Mouse (Mus musculus): ENCODE results near the gene Smok2a.
"Not testable (repeated sequence)": the region's sequence is repeated elsewhere in the genome, so short reads cannot be mapped to it uniquely, and the experiment has no call there.

Smok2a gene

DNA sequence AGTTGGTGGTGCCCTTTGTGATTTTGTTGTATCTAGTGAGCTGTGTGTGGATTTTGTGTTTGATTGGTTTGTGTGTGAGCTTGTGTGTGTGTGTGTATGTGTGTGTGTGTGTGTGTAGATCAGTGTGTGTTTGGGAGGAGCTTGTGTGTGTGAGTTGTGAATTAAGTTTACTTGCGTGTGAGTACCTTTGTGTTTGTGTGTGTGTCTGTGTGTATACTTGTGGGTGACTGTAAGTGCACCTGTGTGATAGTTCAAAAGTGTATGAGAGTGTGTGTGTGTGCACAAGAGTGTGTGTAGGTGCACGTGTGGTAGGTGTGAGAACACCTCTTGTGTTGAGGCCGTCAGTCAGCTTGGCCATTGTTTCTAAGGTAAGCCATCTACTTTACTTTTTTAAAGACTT lies at the start of gene Smok2a:
Gene Smok2a (plus strand): TSS at position 301 of the 400 bp plus-strand sequence.
- no peak for DNase-seq (ENCODE audit: extremely low read depth, low read depth, low spot score)

DNA sequence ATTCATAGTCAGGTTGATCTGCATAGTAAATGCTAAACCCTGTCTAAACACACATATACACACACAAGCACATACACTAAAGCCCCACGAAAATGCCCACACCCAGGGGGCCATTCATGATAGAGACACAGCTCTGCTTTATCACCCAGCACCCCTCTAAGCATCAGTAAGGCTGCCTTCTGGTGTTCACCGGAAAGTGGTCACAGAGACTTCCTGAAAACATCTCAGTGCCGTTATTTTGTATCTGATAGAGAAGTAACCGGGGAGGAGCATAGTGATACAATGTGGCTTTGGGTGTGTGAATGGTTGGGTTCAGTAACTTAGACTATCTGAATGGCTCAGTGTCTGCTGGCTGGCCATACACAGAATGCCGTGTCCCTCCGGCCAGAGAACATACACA lies 47.4 kb upstream of the Smok2a start:
- not testable (repeated sequence) for DNase-seq (ENCODE audit: extremely low read depth, low read depth, low spot score)

DNA sequence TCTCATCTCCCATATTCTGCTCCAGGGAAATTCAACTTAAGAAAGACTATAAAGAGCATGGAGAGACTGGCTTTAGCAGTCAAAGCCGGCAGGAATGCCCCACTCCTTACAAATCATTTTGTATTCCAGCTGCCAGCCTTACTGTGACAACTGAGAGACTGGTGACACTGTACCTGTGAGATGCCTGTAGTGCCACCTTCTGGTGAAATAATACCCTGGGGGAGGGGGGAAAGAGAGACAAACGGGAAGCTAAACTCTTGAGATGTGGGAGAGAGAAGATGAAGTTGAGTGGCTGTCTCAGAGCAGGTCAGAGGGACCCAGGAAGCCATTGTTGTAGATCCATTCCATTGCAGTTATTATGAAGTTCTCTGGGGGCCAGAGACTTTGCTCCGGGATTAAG lies 47.0 kb upstream of the Smok2a start:
- not testable (repeated sequence) for DNase-seq (ENCODE audit: extremely low read depth, low read depth, low spot score)

- not testable (repeated sequence) for DNase-seq (ENCODE audit: extremely low read depth, low read depth, low spot score)
Observed at GRCm38 (mm10) chr17:13175609-13176008, 45.4 kb upstream of the Smok2a start.

DNA sequence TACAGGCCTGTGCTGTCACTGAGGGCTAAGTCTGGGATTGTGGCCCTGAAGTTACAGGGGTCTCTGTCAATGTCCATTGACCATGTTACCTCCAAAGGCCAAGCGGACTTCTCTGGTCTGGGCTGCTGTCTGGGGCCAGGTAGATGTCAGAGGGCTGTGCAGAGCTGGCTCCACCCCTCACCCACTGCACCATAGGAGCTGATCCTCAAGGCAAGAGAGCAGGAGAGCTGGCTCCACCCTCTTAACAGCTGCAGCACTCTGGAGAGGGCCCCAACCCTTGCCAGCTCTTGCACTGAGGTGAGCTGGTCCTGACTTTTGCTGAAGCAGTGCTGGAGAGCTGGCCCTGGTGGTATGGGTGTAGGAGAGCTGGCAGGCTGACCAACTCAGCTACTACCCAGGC lies 43.2 kb upstream of the Smok2a start:
- not testable (repeated sequence) for DNase-seq (ENCODE audit: extremely low read depth, low read depth, low spot score)

- not testable (repeated sequence) for DNase-seq (ENCODE audit: extremely low read depth, low read depth, low spot score)
Observed at GRCm38 (mm10) chr17:13179021-13179420, 42.0 kb upstream of the Smok2a start.

DNA sequence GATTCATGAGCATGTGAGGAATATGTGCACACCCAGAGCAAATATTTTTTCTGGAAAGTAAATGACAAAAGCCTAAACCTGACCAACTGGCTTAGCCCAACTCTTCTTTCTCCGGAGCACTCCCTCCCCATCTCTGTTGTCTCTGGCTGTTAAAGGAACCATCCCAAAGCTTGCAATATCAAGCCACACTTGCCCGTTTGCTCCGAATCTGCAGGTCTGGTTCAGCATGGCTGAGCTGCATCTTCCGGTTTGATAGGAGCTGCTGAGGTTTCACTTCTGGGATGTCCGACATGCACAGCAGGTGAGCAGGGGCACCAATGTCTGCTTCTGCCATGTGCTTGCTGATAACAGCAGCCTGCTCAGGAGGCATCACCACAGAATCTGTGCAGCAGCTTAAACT lies 40.5 kb upstream of the Smok2a start:
- DNase-seq (ENCODE audit: extremely low read depth, low read depth, low spot score) = not testable (repeated sequence)

DNA sequence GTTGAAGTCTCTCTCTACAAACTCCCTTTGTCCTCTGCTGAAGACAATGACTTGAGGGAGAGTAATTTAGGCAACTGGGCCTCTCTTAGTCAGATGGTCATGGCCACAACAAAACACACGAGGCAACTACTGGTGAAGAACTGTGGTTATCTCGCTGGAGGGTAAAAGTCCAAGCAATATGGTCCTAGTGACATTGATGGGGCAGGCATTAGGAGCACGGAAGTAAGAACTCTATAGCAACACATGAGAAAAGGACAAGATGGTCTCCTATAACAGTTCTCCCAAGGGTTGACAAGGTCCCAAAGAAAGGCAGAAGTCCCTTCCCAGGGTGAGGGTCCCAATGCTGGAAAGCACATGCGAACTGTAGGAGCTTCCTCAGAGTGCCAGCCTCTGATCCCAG lies 38.3 kb upstream of the Smok2a start:
- DNase-seq (ENCODE audit: extremely low read depth, low read depth, low spot score) = not testable (repeated sequence)

DNA sequence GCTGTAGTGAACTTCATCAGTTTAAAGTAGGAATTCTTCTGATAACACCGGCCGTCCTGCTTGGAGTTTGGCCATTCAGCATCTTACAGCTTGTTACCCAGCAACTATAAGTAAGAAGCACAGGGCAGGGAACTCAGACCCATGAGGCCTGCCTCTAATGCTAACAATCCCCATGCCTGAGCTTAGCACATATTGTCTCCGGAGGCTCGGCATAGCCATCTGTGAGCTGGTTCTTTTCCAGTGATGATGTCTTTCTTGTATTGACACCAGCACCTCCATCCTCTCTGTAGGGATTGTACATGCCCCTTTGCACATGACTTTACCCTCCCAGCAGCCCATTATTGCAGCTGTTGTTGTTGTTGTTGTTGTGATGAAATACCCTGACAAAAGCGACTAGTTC lies 36.5 kb upstream of the Smok2a start:
- DNase-seq (ENCODE audit: extremely low read depth, low read depth, low spot score) = not testable (repeated sequence)

DNA sequence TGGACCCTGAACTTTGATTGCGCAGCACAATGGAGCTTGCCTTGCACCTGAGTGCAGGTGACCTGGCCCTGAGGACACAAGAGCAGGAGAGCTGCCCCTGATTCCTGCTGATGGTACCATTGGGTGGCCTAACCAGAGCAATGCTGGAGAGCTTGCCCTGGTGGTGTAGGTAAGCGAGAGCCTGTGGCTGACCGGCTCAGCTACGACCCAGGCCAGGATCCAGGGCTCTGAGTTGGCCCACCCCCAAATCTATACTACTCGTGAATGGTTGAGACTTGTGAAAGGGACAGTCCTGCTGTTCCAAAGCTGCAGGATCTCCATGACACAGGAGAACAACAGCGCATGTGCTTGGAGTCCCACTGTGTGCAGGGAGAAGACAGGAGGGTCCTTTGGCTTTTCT lies 34.4 kb upstream of the Smok2a start:
- not testable (repeated sequence) for DNase-seq (ENCODE audit: extremely low read depth, low read depth, low spot score)

DNA sequence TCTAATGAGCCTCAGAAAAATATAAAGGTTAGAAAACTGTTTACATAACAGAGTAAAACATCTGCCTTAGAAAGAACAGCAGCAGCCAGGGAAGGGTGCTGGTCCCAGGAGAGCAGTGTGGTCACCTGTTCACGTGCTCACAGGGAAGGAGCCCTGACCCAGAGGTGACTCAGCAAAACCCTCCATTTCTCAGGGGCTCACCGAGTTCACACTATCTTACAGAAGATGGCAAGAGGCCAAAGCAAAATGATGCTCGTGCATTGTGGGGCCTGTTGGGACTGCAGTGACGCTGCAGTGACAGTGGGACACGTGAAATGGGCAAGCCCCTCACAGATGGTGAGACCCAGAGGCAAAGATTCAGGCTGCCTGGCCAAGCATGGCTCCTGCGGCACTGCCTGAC lies 33.4 kb upstream of the Smok2a start:
- not testable (repeated sequence) for DNase-seq (ENCODE audit: extremely low read depth, low read depth, low spot score)

DNA sequence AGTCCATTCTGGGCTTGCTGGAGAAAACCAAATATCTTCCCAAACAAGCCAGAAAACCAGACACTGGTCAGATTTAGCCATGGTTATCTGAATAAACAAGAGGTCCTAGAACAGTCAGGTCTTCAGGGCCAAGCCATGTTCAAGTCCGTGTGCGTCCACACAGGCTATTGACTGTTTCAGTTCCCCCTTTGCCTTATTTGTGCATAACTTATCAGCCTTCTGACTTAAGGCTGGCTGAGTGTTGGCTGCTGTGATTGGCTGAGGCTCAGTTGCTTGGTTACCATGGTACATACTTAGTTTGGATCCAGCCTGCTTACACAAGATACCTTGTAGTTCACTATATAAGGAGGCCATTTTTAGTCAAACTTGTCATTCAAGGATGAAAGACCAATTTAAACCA lies 32.1 kb upstream of the Smok2a start:
- DNase-seq (ENCODE audit: extremely low read depth, low read depth, low spot score) = not testable (repeated sequence)

GRCm38 (mm10) chr17:13190836-13191583 lies 30.0 kb upstream of the Smok2a start:
- not testable (repeated sequence) for DNase-seq (ENCODE audit: extremely low read depth, low read depth, low spot score)

- not testable (repeated sequence) for DNase-seq (ENCODE audit: extremely low read depth, low read depth, low spot score)
Observed at GRCm38 (mm10) chr17:13196486-13196885, 24.5 kb upstream of the Smok2a start.

GRCm38 (mm10) chr17:13198812-13199211 lies 22.2 kb upstream of the Smok2a start:
- not testable (repeated sequence) for DNase-seq (ENCODE audit: extremely low read depth, low read depth, low spot score)

- DNase-seq (ENCODE audit: extremely low read depth, low read depth, low spot score) = not testable (repeated sequence)
Observed at GRCm38 (mm10) chr17:13199880-13200409, 21.0 kb upstream of the Smok2a start.

DNA sequence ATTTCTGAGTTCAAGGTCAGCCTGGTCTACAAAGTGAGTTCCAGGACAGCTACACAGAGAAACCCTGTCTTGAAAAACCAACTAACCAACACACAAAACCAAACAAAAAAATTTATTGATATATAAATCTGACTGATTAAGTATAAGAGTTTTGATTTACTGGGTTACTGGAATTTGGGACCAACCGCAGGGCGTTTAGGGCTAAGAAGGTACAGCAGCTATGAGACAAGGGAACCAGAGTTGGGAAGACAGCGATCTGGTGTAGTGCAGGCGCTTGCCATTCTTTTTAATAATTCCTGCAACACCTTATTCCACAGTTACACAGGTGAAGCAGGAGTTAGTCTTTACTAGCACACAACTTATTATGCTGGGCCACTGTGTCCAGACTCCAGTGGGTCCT lies 19.4 kb upstream of the Smok2a start:
- not testable (repeated sequence) for DNase-seq (ENCODE audit: extremely low read depth, low read depth, low spot score)

DNA sequence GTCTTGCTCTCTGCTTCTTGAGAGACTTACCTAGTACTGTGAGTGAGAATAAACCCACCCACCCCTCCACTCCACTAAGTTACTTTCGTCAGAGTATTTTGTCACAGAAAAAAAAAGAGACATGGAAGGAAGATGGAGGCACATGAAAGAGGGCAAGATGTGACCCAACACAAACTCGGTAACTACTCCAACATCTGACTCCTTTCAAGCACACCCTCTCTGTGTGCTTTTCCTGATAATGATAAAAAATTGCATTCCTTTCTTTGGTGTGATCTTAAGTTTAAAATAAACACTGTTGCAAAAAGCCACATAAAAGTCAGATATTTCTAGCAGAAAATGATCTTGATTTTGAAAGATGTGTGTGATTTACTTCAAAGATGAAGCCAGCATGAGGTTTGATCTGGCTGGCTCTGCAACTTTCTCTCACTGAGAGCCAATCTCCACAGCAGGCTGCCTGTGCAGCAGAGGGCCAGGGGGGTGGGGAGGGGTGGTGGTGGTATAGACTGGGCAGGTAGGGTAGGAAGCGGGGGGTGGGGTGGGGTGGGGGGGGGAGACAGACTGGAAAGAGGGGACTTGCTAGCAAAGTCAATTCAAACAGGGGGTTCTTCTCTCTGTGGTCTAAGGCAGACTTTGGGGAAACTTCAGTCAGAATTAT lies 18.4 kb upstream of the Smok2a start:
- not testable (repeated sequence) for DNase-seq (ENCODE audit: extremely low read depth, low read depth, low spot score)

GRCm38 (mm10) chr17:13205247-13205646 lies 15.7 kb upstream of the Smok2a start:
- DNase-seq (ENCODE audit: extremely low read depth, low read depth, low spot score) = not testable (repeated sequence)

DNA sequence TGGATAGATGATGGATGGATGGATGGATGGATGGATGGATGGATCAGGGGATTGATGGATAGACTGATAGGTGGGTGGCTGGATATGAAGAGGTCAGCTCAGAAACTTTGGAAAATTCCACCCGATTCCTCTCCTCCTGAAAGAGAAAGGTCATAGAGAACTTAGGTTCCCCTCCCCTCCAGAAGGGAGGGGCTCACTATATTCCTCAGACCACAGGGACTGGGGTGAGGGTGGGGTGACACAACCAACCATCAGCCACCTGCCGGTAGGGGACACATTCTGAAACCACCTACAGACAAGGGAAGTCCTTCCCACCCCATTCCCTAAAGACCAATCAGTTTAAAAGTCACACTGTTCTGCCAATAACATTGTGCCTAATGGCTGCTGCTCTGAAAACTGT lies 14.5 kb upstream of the Smok2a start:
- DNase-seq (ENCODE audit: extremely low read depth, low read depth, low spot score) = no peak

DNA sequence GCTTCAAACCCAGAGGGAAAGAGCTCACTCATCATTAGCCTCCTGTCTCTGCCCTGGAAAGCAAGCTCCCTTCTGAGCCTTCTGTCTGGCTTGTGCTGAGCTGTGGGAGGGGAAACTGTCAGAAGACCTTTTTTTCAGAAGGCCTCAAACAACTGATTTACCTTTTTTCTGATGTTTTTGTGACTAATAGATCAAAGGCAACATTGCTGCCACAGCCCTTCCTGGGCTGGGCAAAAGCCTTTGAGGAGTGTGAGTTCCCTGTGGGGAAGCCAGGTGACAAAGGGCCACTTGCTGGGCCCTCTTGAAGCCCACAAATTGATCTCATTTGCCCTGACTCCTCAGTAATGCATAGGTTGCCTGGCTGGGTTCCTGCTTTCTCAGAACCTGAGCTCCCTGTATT lies 12.5 kb upstream of the Smok2a start:
- DNase-seq (ENCODE audit: extremely low read depth, low read depth, low spot score) = not testable (repeated sequence)
